Mouse (Mus musculus) erythroblast, embryonic 14.5 days (primary cell): ENCODE measurements around the gene Rab29.

Experiments
- GATA1 ChIP-seq: IDR thresholded peaks from 2 replicates; pipeline ENCODE4 v1.6.1; 2012; ENCODE audit warnings: low read length, inconsistent platforms, mixed read lengths
- TAL1 ChIP-seq: IDR thresholded peaks from 3 replicates; pipeline ENCODE4 v1.6.1; 2012; ENCODE audit warnings: low read length, inconsistent platforms, mixed read lengths

DNA sequence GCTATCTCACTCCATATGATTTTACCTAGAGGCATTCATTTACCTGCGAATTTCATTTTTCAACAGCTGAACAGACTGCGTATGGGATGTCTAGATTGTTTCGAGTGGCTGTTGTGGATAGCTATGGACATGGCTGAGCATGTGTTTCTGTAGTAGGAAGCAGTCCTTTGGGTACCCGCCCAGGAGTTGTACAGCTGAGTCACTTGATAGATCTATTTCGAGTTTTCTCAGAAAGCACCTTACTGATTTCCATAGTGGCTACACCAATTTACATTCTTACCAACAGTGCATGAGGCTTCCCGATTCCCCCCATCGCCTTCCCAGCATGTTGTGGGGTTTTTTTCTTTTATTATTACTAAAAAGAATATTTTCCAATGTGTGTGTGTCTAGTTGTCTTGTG, 36.2 kb downstream of the Rab29 start:
- TF ChIP-seq TAL1 = no peak
- no peak for TF ChIP-seq GATA1
